Comparison of ENCODE assay signal across 25 mouse cellular contexts in genomic region chr7:46146675-46147308, GRCm38 (mm10). TPM values are rescaled to one million over a fixed set of nuclear protein-coding genes. Genes with fewer than 3 reads are reported as not detected.
DNase-seq lines count a peak whose midpoint lies in the region; ATAC-seq and TF ChIP-seq lines count a peak whose summit lies in the region.
"Had no signal": no experiment of that assay in that cellular context is flagged by ENCODE, and none has a peak within 500 bp of the region (broad histone marks: within the 10 kb centered on the region; RNA-seq: fewer than 3 reads in every experiment).

No protein-coding gene starts in this region.

- no peaks in the 10 kb centered on the region for H3K27me3 ChIP-seq in forebrain, embryonic 13.5 days
- H3K27me3 ChIP-seq in forebrain, embryonic 10.5 days (ENCODE audit: poor library complexity, severe bottlenecking): no peaks in the 10 kb centered on the region
- H3K27me3 ChIP-seq in midbrain, embryonic 13.5 days: no peaks in the 10 kb centered on the region
- H3K27me3 ChIP-seq in midbrain, embryonic 10.5 days (ENCODE audit: low read depth, poor library complexity, severe bottlenecking): no peaks in the 10 kb centered on the region
- H3K27me3 ChIP-seq in forebrain, embryonic 16.5 days (replicated peaks; ENCODE audit: control insufficient read depth, insufficient read depth, low read length): no peaks in the 10 kb centered on the region
- H3K27me3 ChIP-seq in liver, postnatal 0 days (ENCODE audit: insufficient read depth, low read length): no peaks in the 10 kb centered on the region
- H3K27me3 ChIP-seq: heart, embryonic 13.5 days; intestine, embryonic 15.5 days; limb, embryonic 13.5 days; stomach, embryonic 15.5 days had no signal

- peak; percentile 59 for ATAC-seq in forebrain, embryonic 13.5 days
- ATAC-seq in midbrain, embryonic 13.5 days: peak; percentile 41
- peak; percentile 71 for ATAC-seq in forebrain, embryonic 16.5 days
- no peak for ATAC-seq in liver, postnatal 0 days

- H3K4me3 ChIP-seq in forebrain, embryonic 13.5 days: no peak overlapping the region
- no peak overlapping the region for H3K4me3 ChIP-seq in forebrain, embryonic 10.5 days
- H3K4me3 ChIP-seq in midbrain, embryonic 13.5 days (replicated peaks): no peak overlapping the region
- H3K4me3 ChIP-seq in midbrain, embryonic 10.5 days: no peak overlapping the region
- no peak overlapping the region for H3K4me3 ChIP-seq in forebrain, embryonic 16.5 days (replicated peaks; ENCODE audit: low read length)
- no peak overlapping the region for H3K4me3 ChIP-seq in liver, postnatal 0 days (ENCODE audit: low read depth, low read length)
- H3K4me3 ChIP-seq: gastrocnemius, adult 2 months; heart, embryonic 13.5 days; intestine, embryonic 15.5 days; limb, embryonic 13.5 days; megakaryocyte, embryonic 14.5 days; stomach, embryonic 15.5 days had no signal

- H3K36me3 ChIP-seq in forebrain, embryonic 13.5 days (ENCODE audit: poor library complexity, severe bottlenecking): no peaks in the 10 kb centered on the region
- no peaks in the 10 kb centered on the region for H3K36me3 ChIP-seq in forebrain, embryonic 10.5 days (replicated peaks)
- no peaks in the 10 kb centered on the region for H3K36me3 ChIP-seq in midbrain, embryonic 13.5 days
- H3K36me3 ChIP-seq in midbrain, embryonic 10.5 days: no peaks in the 10 kb centered on the region
- H3K36me3 ChIP-seq in forebrain, embryonic 16.5 days (ENCODE audit: control insufficient read depth, insufficient read depth): no peaks in the 10 kb centered on the region
- H3K36me3 ChIP-seq in liver, postnatal 0 days (replicated peaks; ENCODE audit: insufficient read depth, low read length): no peaks in the 10 kb centered on the region
- H3K36me3 ChIP-seq: G1E; heart, embryonic 13.5 days; intestine, embryonic 15.5 days; limb, embryonic 13.5 days; stomach, embryonic 15.5 days had no signal

- H3K9me3 ChIP-seq in forebrain, embryonic 13.5 days (replicated peaks): no peaks in the 10 kb centered on the region
- no peaks in the 10 kb centered on the region for H3K9me3 ChIP-seq in forebrain, embryonic 10.5 days
- H3K9me3 ChIP-seq in midbrain, embryonic 13.5 days: no peaks in the 10 kb centered on the region
- H3K9me3 ChIP-seq in midbrain, embryonic 10.5 days (replicated peaks): no peaks in the 10 kb centered on the region
- no peaks in the 10 kb centered on the region for H3K9me3 ChIP-seq in forebrain, embryonic 16.5 days (ENCODE audit: control insufficient read depth, low read length)
- no peaks in the 10 kb centered on the region for H3K9me3 ChIP-seq in liver, postnatal 0 days (ENCODE audit: low read length)
- H3K9me3 ChIP-seq: G1E; heart, embryonic 13.5 days; intestine, embryonic 15.5 days; limb, embryonic 13.5 days; stomach, embryonic 15.5 days had no signal

- TF ChIP-seq CTCF in liver, postnatal 0 days (IDR thresholded peaks at IDR 0.05; ENCODE audit: low read depth): no peak

- H3K4me2 ChIP-seq in forebrain, embryonic 13.5 days: no peak overlapping the region
- no peak overlapping the region for H3K4me2 ChIP-seq in midbrain, embryonic 13.5 days (replicated peaks)
- no peak overlapping the region for H3K4me2 ChIP-seq in forebrain, embryonic 16.5 days (ENCODE audit: low read length)
- H3K4me2 ChIP-seq in liver, postnatal 0 days (ENCODE audit: low read depth, low read length): no peak overlapping the region
- H3K4me2 ChIP-seq: heart, embryonic 13.5 days; intestine, embryonic 15.5 days; limb, embryonic 13.5 days; liver, embryonic 11.5 days; stomach, embryonic 15.5 days had no signal

- H3K27ac ChIP-seq in forebrain, embryonic 13.5 days: peak overlapping the region; percentile 72
- no peak overlapping the region for H3K27ac ChIP-seq in forebrain, embryonic 10.5 days
- peak overlapping the region; percentile 76 for H3K27ac ChIP-seq in midbrain, embryonic 13.5 days
- H3K27ac ChIP-seq in midbrain, embryonic 10.5 days (replicated peaks): no peak overlapping the region
- H3K27ac ChIP-seq in forebrain, embryonic 16.5 days (ENCODE audit: low read length): peak overlapping the region; percentile 77
- H3K27ac ChIP-seq in liver, postnatal 0 days (ENCODE audit: low read depth): no peak overlapping the region
- H3K27ac ChIP-seq: gastrocnemius, adult 2 months; heart, embryonic 13.5 days; intestine, embryonic 15.5 days; kidney, postnatal 0 days; limb, embryonic 13.5 days; stomach, embryonic 15.5 days had no signal

- WGBS in forebrain, embryonic 13.5 days: 56% methylated on average over 7 of the region's 7 CpGs
- WGBS in forebrain, embryonic 10.5 days: 91% methylated on average over 7 of the region's 7 CpGs
- WGBS in midbrain, embryonic 13.5 days: 55% methylated on average over 7 of the region's 7 CpGs
- WGBS in midbrain, embryonic 10.5 days: 91% methylated on average over 7 of the region's 7 CpGs
- 36% methylated on average over 7 of the region's 7 CpGs for WGBS in forebrain, embryonic 16.5 days
- WGBS in liver, postnatal 0 days (ENCODE audit: insufficient replicate concordance): 79% methylated on average over 7 of the region's 7 CpGs

- DNase-seq in forebrain, embryonic 10.5 days (ENCODE audit: extremely low spot score, low spot score): no peak
- no peak for DNase-seq in midbrain, embryonic 10.5 days (ENCODE audit: low spot score)
- no peak for DNase-seq in cerebellum, postnatal 14 days
- no peak for DNase-seq in liver, postnatal 0 days
- DNase-seq: adrenal gland, adult 8-10 months; cerebellum, adult 8-10 months; cerebellum, postnatal 36 days; gastrocnemius, adult 2 months; heart, postnatal 10 days; kidney, adult 2 months; kidney, postnatal 4 days; lung, postnatal 36 days; right cerebral cortex, postnatal 25 days; thymus, postnatal 14 days had no signal

- peaks cover 15% of the 10 kb centered on the region for H3K4me1 ChIP-seq in forebrain, embryonic 13.5 days
- no peaks in the 10 kb centered on the region for H3K4me1 ChIP-seq in forebrain, embryonic 10.5 days
- peaks cover 18% of the 10 kb centered on the region for H3K4me1 ChIP-seq in midbrain, embryonic 13.5 days (replicated peaks)
- no peaks in the 10 kb centered on the region for H3K4me1 ChIP-seq in midbrain, embryonic 10.5 days
- peaks cover 15% of the 10 kb centered on the region for H3K4me1 ChIP-seq in forebrain, embryonic 16.5 days (replicated peaks; ENCODE audit: control insufficient read depth, insufficient read depth, low read length)
- H3K4me1 ChIP-seq in liver, postnatal 0 days (ENCODE audit: insufficient read depth): no peaks in the 10 kb centered on the region
- H3K4me1 ChIP-seq: intestine, embryonic 15.5 days; limb, embryonic 13.5 days; megakaryocyte, embryonic 14.5 days; stomach, embryonic 15.5 days had no signal

- no peak for TF ChIP-seq EP300 in liver, postnatal 0 days (IDR thresholded peaks at IDR 0.05; ENCODE audit: low read depth)

- 0 out of 2 replicates have a peak overlapping the region, but pooled peaks have one; percentile 38 for H3K9ac ChIP-seq in forebrain, embryonic 13.5 days
- H3K9ac ChIP-seq in midbrain, embryonic 13.5 days (replicated peaks): no peak overlapping the region
- H3K9ac ChIP-seq in forebrain, embryonic 16.5 days (replicated peaks; ENCODE audit: low read depth, low read length): no peak overlapping the region
- H3K9ac ChIP-seq in liver, postnatal 0 days (replicated peaks): no peak overlapping the region
- H3K9ac ChIP-seq: heart, embryonic 13.5 days; intestine, embryonic 15.5 days; limb, embryonic 13.5 days; stomach, embryonic 15.5 days had no signal

RNA-seq across cellular contexts. Expression of gene Abcc8, which starts 33.0 kb away (rescaled TPM):
- polyA plus RNA-seq in forebrain, embryonic 13.5 days (2015; fragmentation: Nextera tagmentation; extraction: Ambion mirVana): 6.9 and 10.2 TPM in 2 replicates
- 1.5 TPM in 2 replicates for polyA plus RNA-seq in forebrain, embryonic 10.5 days (2016; fragmentation: Nextera tagmentation; extraction: Ambion mirVana)
- 2.3 and 3.2 TPM in 2 replicates for polyA plus RNA-seq in midbrain, embryonic 13.5 days (2015; fragmentation: Nextera tagmentation; extraction: Ambion mirVana)
- polyA plus RNA-seq in midbrain, embryonic 10.5 days (2016; fragmentation: Nextera tagmentation; extraction: Ambion mirVana): 0.70 and 0.74 TPM in 2 replicates
- polyA plus RNA-seq in forebrain, embryonic 16.5 days (2015; fragmentation: Nextera tagmentation; extraction: Ambion mirVana): 33.2 and 34.3 TPM in 2 replicates
- polyA plus RNA-seq in liver, postnatal 0 days (2015; fragmentation: Nextera tagmentation; extraction: Ambion mirVana): 0.09 and 0.11 TPM in 2 replicates
- polyA plus RNA-seq: G1E had no signal

RNA-seq across cellular contexts. Expression of gene Kcnj11, which starts 46.2 kb away (rescaled TPM):
- polyA plus RNA-seq in forebrain, embryonic 13.5 days (2015; fragmentation: Nextera tagmentation; extraction: Ambion mirVana): 1.1 and 2.6 TPM in 2 replicates
- 0.12 and 0.54 TPM in 2 replicates for polyA plus RNA-seq in forebrain, embryonic 10.5 days (2016; fragmentation: Nextera tagmentation; extraction: Ambion mirVana)
- polyA plus RNA-seq in midbrain, embryonic 13.5 days (2015; fragmentation: Nextera tagmentation; extraction: Ambion mirVana): 1.1 and 1.5 TPM in 2 replicates
- 0.12 and 0.19 TPM in 2 replicates for polyA plus RNA-seq in midbrain, embryonic 10.5 days (2016; fragmentation: Nextera tagmentation; extraction: Ambion mirVana)
- polyA plus RNA-seq in forebrain, embryonic 16.5 days (2015; fragmentation: Nextera tagmentation; extraction: Ambion mirVana): 5.7 and 6.0 TPM in 2 replicates
- not detected in 2 replicates for polyA plus RNA-seq in liver, postnatal 0 days (2015; fragmentation: Nextera tagmentation; extraction: Ambion mirVana)
- polyA plus RNA-seq: G1E; liver, embryonic 11.5 days had no signal

Comparison
In these comparisons a context has a peak if more than half of its experiments do, and no peak if none do; other contexts are left out.
1. H3K27ac ChIP-seq: peak in forebrain, embryonic 13.5 days (single experiment), midbrain, embryonic 13.5 days (single experiment) and forebrain, embryonic 16.5 days (single experiment); none in forebrain, embryonic 10.5 days (single experiment), midbrain, embryonic 10.5 days (single experiment) and liver, postnatal 0 days (single experiment).